Mouse (Mus musculus) hindbrain, embryonic 11.5 days (tissue): ENCODE measurements around the gene Adamts16. TPM values are rescaled to one million over a fixed set of nuclear protein-coding genes. Genes with fewer than 3 reads are reported as not detected.

Experiments
- ATAC-seq: fragments of 200-750 bp; cut with Nextera tagmentation; 2 replicates; pipeline ENCODE4 v1.8.0; 2017; ENCODE audit warnings: mild to moderate bottlenecking, moderate TSS enrichment, moderate library complexity; ENCODE audit not compliant: low FRiP score
- DNase-seq: peaks from one replicate; pipeline ENCODE4 v3.0.0-alpha.2; 2015; ENCODE audit warnings: low spot score
- H3K27ac ChIP-seq: fragments of 300-500 bp; sonication (generic); 2 replicates; pipeline ENCODE4 v1.5.1; 2014; ENCODE audit warnings: mild to moderate bottlenecking, low read depth, low read length
- H3K27me3 ChIP-seq: fragments of 300-500 bp; sonication (generic); 2 replicates; pipeline ENCODE4 v1.6.1; 2014; ENCODE audit warnings: mild to moderate bottlenecking, low read length, moderate library complexity, mixed read lengths; ENCODE audit not compliant: control insufficient read depth, insufficient read depth
- H3K36me3 ChIP-seq: fragments of 300-500 bp; sonication (generic); 2 replicates; pipeline ENCODE4 v1.6.1; 2014; ENCODE audit warnings: mild to moderate bottlenecking, low read length, moderate library complexity, mixed read lengths; ENCODE audit not compliant: control insufficient read depth, insufficient read depth
- H3K4me1 ChIP-seq: fragments of 300-500 bp; sonication (generic); replicated peaks from 2 replicates; pipeline ENCODE4 v1.6.1; 2014; ENCODE audit warnings: low read length, mixed read lengths; ENCODE audit not compliant: control insufficient read depth, insufficient read depth
- H3K4me2 ChIP-seq: fragments of 300-500 bp; sonication (generic); replicated peaks from 2 replicates; pipeline ENCODE4 v1.6.1; 2014; ENCODE audit warnings: mild to moderate bottlenecking, low read depth, low read length
- H3K4me3 ChIP-seq: fragments of 300-500 bp; sonication (generic); 2 replicates; pipeline ENCODE4 v1.5.1; 2014; ENCODE audit warnings: low read depth, low read length
- H3K9ac ChIP-seq: fragments of 300-500 bp; sonication (generic); 2 replicates; pipeline ENCODE4 v1.6.1; 2014; ENCODE audit warnings: low read depth, low read length
- H3K9me3 ChIP-seq: fragments of 300-500 bp; sonication (generic); 2 replicates; pipeline ENCODE4 v1.6.1; 2016; ENCODE audit warnings: low read length; ENCODE audit not compliant: control insufficient read depth
- WGBS: fragments of 180-500 bp; shearing (Covaris S2); extraction: QIAGEN DNeasy Blood & Tissue Kit; methylation state at CpG from one replicate; pipeline ENCODE4 v1.1.7; 2014; 5-methylcytosine and 5-hydroxymethylcytosine counted together
- polyA plus RNA-seq: library from polyadenylated mRNA; unstranded; fragments of >200 nt; fragmentation: Nextera tagmentation; extraction: Ambion mirVana; gene quantifications from 2 replicates; pipeline ENCODE4 v1.2.1, GENCODE M21; 2014

The Adamts16 gene
- polyA plus RNA-seq, 1 experiment from 2014 or later: 1.1 TPM

DNA sequence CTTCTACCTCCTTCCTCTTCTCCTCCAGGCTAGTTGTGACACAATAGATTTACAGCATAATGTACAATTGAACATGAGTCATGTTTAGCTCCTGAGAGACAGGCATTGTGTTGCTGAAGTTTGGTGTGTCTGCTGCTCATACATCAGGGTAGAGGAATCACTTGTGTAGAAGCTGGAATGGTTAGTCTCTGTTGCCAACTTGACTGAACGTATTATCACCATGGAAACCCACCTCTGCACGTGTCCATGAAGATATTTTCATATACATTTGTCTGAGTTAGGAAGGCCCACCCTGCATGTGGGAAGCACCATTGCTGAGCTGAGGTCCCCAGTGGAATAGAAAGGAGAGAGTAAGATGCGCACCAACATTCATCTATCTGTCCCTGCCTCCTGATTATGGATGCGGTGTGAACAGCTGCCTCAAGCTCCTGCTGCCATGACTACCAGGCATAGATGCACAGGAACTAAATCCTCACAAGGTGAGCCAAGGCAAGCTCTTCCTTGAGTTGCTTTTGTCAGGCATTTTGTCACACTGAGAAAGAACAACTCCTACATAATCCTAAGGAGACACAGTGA, 142.7 kb downstream of the Adamts16 start:
- Histone ChIP-seq H3K27ac (no peak overlapping the region), H3K4me2 (no peak overlapping the region), H3K4me3 (no peak overlapping the region), H3K27me3 (no peaks in the 10 kb centered on the region), H3K9ac (no peak overlapping the region), H3K36me3 (no peaks in the 10 kb centered on the region), H3K9me3 (no peaks in the 10 kb centered on the region), H3K4me1 (no peaks in the 10 kb centered on the region)
- DNase-seq: no peak
- no peak for ATAC-seq
- 84% methylated on average over 4 of the region's 4 CpGs for WGBS

DNA sequence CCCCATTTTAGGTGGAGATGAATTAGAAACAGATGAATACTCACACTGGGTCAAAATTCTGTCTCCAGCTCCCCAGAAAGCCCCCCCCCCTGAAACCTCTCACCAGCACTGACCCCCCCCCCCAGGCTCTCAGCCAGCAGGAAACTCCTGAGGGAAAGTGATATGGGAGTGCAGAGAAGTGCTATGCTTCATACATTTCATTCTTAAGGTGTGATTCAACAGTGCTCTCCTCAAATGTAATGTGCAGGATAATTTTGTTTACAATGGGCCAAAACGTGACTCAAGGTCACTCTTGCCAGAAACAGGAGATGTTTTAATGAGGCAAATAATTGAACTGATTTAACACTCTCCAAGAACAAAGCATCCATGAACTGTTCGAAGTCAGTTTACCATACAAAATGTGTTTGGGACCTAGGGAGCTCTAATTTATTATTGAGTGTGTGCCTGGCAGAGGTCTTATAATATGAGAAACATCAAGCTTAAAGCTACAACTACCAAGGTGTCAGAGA, 152.1 kb downstream of the Adamts16 start:
- 59% methylated on average over 2 of the region's 2 CpGs for WGBS
- Histone ChIP-seq H3K27ac (no peak overlapping the region), H3K27me3 (no peaks in the 10 kb centered on the region), H3K4me1 (no peaks in the 10 kb centered on the region), H3K9me3 (no peaks in the 10 kb centered on the region), H3K9ac (no peak overlapping the region), H3K4me3 (no peak overlapping the region), H3K4me2 (no peak overlapping the region), H3K36me3 (no peaks in the 10 kb centered on the region)
- no peak for ATAC-seq
- no peak for DNase-seq

DNA sequence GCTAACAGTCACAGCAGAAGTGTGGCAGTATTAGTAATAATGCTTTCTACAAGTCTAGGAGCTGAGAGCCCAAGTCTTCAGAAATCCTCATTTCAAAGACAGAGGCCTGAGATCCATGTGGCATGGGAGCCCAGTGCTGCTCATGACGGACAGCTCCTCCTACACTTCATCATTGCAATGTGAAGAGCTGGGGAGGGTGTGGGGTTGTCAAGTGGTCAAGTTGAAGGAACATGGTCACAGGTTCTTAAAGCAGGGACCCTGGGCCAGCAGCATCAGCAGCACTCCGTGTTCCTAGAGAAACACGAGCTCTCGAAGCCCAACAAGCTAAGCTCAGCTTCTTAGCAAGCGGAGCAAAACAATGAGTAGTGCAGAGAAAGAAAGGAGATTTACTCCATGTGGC, 155.8 kb downstream of the Adamts16 start:
- H3K9me3 ChIP-seq: no peaks in the 10 kb centered on the region
- no peaks in the 10 kb centered on the region for H3K27me3 ChIP-seq
- DNase-seq (no peak), ATAC-seq (no peak)
- no peak overlapping the region for H3K9ac ChIP-seq
- H3K4me3 ChIP-seq: no peak overlapping the region
- no peaks in the 10 kb centered on the region for H3K36me3 ChIP-seq
- WGBS: 80% methylated on average over 5 of the region's 5 CpGs
- H3K4me2 ChIP-seq: no peak overlapping the region
- no peaks in the 10 kb centered on the region for H3K4me1 ChIP-seq
- H3K27ac ChIP-seq: no peak overlapping the region

- H3K9ac ChIP-seq: no peak overlapping the region
- H3K27me3 ChIP-seq: no peaks in the 10 kb centered on the region
- DNase-seq: peak; percentile 24
- no peaks in the 10 kb centered on the region for H3K4me1 ChIP-seq
- WGBS: 69% methylated on average over 7 of the region's 7 CpGs
- no peak overlapping the region for H3K4me3 ChIP-seq
- no peak for ATAC-seq
- no peak overlapping the region for H3K4me2 ChIP-seq
- no peak overlapping the region for H3K27ac ChIP-seq
- H3K9me3 ChIP-seq: no peaks in the 10 kb centered on the region
- H3K36me3 ChIP-seq: no peaks in the 10 kb centered on the region
Observed at GRCm38 (mm10) chr13:70684976-70685609, 156.5 kb downstream of the Adamts16 start.

DNA sequence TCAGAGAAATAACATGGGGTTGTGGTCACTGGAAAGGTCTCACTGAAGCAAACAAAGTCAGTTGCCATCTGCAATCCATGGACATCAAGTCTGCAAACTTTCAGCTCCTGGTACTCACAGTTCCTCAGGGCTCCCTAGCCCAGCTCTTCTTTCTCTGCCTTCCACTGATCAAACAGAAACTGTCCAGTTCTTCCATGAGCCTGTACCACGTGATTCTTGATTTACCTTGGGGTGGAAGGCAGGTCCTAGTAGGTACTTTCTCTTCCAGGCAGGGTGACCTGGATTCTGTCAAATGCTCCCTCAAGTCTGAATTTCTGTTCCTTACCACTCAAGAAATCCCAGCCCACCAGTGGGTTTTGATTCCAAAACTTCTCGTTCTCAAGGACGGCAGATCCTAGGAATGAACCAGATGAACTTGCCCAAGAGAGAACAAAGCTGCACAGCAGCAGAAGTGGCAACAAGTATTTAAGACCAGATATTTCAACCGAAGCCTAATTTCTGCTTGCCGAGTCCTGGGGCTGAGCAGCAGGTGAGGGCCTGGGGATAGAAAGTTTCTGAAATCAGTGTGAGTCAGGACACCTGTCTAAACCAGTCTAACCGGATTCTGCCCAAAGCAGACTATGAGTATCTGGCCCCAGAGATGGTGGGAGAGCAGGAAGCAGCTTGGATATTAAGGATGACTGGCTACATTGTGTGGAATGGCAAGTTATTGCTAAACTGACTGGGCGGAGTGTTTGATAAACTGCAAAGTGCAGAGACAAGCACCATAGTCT, 160.0 kb downstream of the Adamts16 start:
- Histone ChIP-seq H3K4me2 (no peak overlapping the region), H3K36me3 (no peaks in the 10 kb centered on the region), H3K4me1 (no peaks in the 10 kb centered on the region), H3K27me3 (no peaks in the 10 kb centered on the region), H3K9me3 (no peaks in the 10 kb centered on the region), H3K9ac (no peak overlapping the region), H3K27ac (no peak overlapping the region), H3K4me3 (no peak overlapping the region)
- WGBS: 86% methylated on average over 7 of the region's 7 CpGs
- DNase-seq (no peak), ATAC-seq (no peak)

- no peak overlapping the region for H3K4me3 ChIP-seq
- DNase-seq: no peak
- no peak overlapping the region for H3K9ac ChIP-seq
- no peaks in the 10 kb centered on the region for H3K27me3 ChIP-seq
- H3K27ac ChIP-seq: no peak overlapping the region
- H3K4me2 ChIP-seq: no peak overlapping the region
- no peaks in the 10 kb centered on the region for H3K9me3 ChIP-seq
- H3K4me1 ChIP-seq: no peaks in the 10 kb centered on the region
- H3K36me3 ChIP-seq: no peaks in the 10 kb centered on the region
- WGBS: 95% methylated on average over 3 of the region's 3 CpGs
- no peak for ATAC-seq
Observed at GRCm38 (mm10) chr13:70680316-70680715, 161.3 kb downstream of the Adamts16 start.

Other genes starting within 250 kb of the Adamts16 start
- gene Ice1, start 204.2 kb downstream of the Adamts16 start, polyA plus RNA-seq: 26.8 and 28.4 TPM in 2 replicates